Mouse (Mus musculus): ENCODE results near the gene Slc27a4. TPM values are rescaled to one million over a fixed set of nuclear protein-coding genes. Genes with fewer than 3 reads are reported as not detected.

Slc27a4 gene
- polyA plus RNA-seq, 1 experiment from 2014 or later, result 20.8 TPM

DNA sequence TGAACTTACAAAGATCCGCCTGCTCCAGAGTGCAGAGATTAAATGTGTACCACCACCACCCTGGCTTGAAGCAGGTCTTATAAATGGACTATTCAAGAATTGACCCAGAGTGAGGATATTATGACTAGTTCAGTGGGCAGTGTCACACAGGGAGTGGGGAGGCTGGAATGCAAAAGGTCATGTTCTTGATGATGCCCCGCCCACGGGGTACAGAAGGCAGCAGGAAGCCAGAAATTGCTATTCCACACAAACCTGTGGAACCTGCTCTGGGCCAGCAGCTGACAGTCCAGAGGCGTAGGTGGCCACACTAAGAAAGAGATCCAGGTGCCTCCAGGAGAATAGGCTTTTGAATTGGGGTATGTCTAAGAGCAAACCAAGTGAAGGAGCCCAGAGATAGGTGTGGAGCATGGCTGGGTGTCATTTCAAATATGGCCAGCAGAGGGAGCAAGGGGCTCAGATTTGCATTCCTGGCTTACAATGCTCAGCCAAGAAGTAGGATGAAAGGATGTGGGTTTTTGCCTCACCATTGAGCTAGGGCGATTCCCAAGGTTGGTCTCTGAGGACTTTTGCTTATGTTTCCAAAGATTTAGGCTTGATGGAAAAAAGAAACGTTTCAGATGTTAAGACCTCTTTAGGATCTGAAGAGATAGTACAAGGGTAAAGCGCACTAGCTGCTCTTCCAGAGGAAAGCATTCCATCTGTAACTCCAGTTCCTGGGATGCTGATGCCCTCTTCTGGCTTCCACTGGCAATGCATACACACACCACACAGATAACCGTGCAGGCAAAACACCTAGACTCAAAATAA lies 15.2 kb downstream of the Slc27a4 start:
- Histone ChIP-seq H3K9me3 (ENCODE audit: control insufficient read depth, low read length) (no peaks in the 10 kb centered on the region), H3K4me2 (ENCODE audit: low read depth) (no peak overlapping the region), H3K27me3 (ENCODE audit: control insufficient read depth, insufficient read depth, low read length) (no peaks in the 10 kb centered on the region), H3K36me3 (ENCODE audit: control insufficient read depth, insufficient read depth, low read length) (peaks cover 12% of the 10 kb centered on the region), H3K4me3 (ENCODE audit: low read depth, low read length) (no peak overlapping the region), H3K4me1 (ENCODE audit: control insufficient read depth, insufficient read depth, low read length) (peaks cover 12% of the 10 kb centered on the region), H3K9ac (ENCODE audit: low read length) (no peak overlapping the region), H3K27ac (ENCODE audit: low read depth, low read length) (no peak overlapping the region)
- DNase-seq (ENCODE audit: low spot score) (peak; percentile 89), ATAC-seq (ENCODE audit: insufficient read depth, low FRiP score, low TSS enrichment) (peak; percentile 33; the same call in 1 of the 2 replicates)
- WGBS, result 37% methylated on average over 8 of the region's 8 CpGs

DNA sequence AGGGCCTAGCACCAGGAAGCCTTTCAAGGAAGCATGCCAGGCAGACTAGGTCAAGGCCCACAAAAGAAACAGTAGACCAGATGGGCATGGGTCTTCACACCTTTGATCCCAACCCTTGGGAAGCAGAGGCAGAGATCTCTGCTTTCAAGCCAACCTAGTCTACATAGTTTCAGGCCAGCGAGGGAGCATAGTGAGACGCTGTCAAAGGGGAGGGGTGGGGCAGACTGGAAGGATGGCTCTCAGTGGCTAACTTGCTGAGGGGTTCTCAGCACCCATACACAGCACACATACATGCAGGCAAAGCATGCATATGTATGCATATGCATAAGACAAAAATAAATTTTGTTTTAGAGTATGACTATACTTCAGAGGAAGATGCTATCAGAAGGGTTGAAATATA lies 16.9 kb downstream of the Slc27a4 start:
- Histone ChIP-seq H3K9ac (ENCODE audit: low read length) (no peak overlapping the region), H3K9me3 (ENCODE audit: control insufficient read depth, low read length) (no peaks in the 10 kb centered on the region), H3K4me3 (ENCODE audit: low read depth, low read length) (no peak overlapping the region), H3K27ac (ENCODE audit: low read depth, low read length) (peak overlapping the region; percentile 86), H3K36me3 (ENCODE audit: control insufficient read depth, insufficient read depth, low read length) (peaks cover 7% of the 10 kb centered on the region), H3K27me3 (ENCODE audit: control insufficient read depth, insufficient read depth, low read length) (no peaks in the 10 kb centered on the region), H3K4me2 (ENCODE audit: low read depth) (peak overlapping the region; percentile 44), H3K4me1 (ENCODE audit: control insufficient read depth, insufficient read depth, low read length) (peaks cover 12% of the 10 kb centered on the region)
- DNase-seq (ENCODE audit: low spot score) (no peak), ATAC-seq (ENCODE audit: insufficient read depth, low FRiP score, low TSS enrichment) (no peak)
- WGBS, result 5% methylated on average over 2 of the region's 2 CpGs

DNA sequence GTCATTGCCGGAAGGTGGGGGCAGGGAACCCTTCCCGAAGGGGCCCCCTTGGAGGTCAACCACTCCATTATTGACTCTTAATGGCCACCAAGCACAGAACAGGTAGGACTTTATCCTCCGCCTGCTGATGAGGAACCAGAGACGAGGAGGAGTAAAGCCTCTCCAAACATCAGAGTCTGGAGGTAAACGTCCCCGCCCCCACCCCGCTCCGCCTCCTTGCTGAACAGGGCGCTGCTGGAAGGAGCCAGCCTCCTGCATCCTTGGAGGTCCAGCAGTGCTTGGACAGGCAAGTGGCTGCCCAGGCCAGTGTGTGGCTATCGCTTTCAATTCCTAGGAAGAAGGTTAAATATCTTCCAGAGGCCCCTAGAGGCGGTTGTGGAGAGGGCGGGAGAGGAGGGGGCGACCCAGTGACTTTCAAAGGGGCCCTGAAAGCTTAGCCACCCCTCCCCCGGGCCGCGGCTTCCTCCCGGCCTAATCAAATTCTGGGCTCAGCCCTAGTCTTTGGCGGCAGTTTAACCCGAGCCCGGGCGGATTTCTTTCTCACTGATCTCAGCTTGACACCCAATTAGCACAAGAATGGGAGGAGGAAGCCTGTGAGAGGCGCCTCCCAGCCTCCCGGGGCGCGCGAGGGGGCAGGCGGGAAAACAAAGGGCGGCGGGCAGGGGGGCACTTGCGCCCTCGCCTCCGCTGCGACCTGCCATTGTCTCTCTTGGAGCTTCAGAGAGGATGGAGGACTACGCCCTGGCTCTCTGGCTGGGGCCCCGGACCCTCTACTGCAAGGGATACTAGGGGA lies 17.8 kb downstream of the Slc27a4 start, which contains the start of gene Urm1:
Gene Urm1 (plus strand): TSS at position 51 of the 793 bp plus-strand sequence.
- DNase-seq (ENCODE audit: low spot score) (peak; percentile 91), ATAC-seq (ENCODE audit: insufficient read depth, low FRiP score, low TSS enrichment) (peak; percentile 74)
- H3K9me3 ChIP-seq (ENCODE audit: control insufficient read depth, low read length), result no peaks in the 10 kb centered on the region
- no peaks in the 10 kb centered on the region for H3K27me3 ChIP-seq (ENCODE audit: control insufficient read depth, insufficient read depth, low read length)
- H3K4me3 ChIP-seq (ENCODE audit: low read depth, low read length), result peak within 1 kb of the TSS; percentile 28
- under 1% methylated on average over 35 of the region's 35 CpGs for WGBS
- peaks cover 6% of the 10 kb centered on the region; the same call in 1 of the 2 replicates for H3K36me3 ChIP-seq (ENCODE audit: control insufficient read depth, insufficient read depth, low read length)
- H3K4me1 ChIP-seq (ENCODE audit: control insufficient read depth, insufficient read depth, low read length), result peaks cover 12% of the 10 kb centered on the region
- H3K27ac ChIP-seq (ENCODE audit: low read depth, low read length), result peak within 1 kb of the TSS; percentile 86
- peak within 1 kb of the TSS; percentile 52 for H3K9ac ChIP-seq (ENCODE audit: low read length)
- H3K4me2 ChIP-seq (ENCODE audit: low read depth), result peak within 1 kb of the TSS; percentile 44

DNA sequence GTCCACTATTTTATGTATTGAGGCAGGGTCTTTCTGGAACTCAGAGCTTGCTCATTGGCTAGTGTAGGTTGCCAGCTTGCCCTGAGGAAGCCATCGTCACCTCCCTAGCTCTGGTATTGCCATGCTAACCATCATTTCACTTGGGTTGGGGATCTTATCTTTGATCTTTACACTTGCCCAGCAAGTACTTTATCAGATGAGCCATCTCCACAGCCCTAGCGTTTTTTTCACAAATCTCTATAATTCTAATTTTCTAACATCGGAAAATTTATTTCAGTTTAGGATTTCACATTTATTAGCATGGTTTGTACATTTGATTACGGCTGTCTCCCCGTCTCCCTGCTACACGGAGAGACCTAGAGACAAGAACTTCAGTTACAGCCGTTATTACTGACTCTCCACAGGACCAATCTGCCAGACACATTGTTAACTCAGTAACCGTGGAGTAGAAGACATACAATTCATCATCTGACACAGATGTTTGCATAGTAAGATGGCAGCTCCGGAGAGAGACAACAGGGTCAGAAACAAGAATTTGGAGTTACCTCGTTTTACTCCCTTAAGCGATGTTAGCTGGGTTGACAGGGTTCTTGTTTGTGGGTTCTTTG lies 24.0 kb downstream of the Slc27a4 start:
- Histone ChIP-seq H3K27ac (ENCODE audit: low read depth, low read length) (peak overlapping the region; percentile 86), H3K27me3 (ENCODE audit: control insufficient read depth, insufficient read depth, low read length) (no peaks in the 10 kb centered on the region), H3K4me2 (ENCODE audit: low read depth) (peak overlapping the region; percentile 64), H3K36me3 (ENCODE audit: control insufficient read depth, insufficient read depth, low read length) (no peaks in the 10 kb centered on the region), H3K4me1 (ENCODE audit: control insufficient read depth, insufficient read depth, low read length) (peaks cover 6% of the 10 kb centered on the region), H3K9ac (ENCODE audit: low read length) (peak overlapping the region; percentile 67), H3K4me3 (ENCODE audit: low read depth, low read length) (peak overlapping the region; percentile 66), H3K9me3 (ENCODE audit: control insufficient read depth, low read length) (no peaks in the 10 kb centered on the region)
- ATAC-seq (ENCODE audit: insufficient read depth, low FRiP score, low TSS enrichment) (no peak), DNase-seq (ENCODE audit: low spot score) (no peak)
- 11% methylated on average over 11 of the region's 11 CpGs for WGBS

DNA sequence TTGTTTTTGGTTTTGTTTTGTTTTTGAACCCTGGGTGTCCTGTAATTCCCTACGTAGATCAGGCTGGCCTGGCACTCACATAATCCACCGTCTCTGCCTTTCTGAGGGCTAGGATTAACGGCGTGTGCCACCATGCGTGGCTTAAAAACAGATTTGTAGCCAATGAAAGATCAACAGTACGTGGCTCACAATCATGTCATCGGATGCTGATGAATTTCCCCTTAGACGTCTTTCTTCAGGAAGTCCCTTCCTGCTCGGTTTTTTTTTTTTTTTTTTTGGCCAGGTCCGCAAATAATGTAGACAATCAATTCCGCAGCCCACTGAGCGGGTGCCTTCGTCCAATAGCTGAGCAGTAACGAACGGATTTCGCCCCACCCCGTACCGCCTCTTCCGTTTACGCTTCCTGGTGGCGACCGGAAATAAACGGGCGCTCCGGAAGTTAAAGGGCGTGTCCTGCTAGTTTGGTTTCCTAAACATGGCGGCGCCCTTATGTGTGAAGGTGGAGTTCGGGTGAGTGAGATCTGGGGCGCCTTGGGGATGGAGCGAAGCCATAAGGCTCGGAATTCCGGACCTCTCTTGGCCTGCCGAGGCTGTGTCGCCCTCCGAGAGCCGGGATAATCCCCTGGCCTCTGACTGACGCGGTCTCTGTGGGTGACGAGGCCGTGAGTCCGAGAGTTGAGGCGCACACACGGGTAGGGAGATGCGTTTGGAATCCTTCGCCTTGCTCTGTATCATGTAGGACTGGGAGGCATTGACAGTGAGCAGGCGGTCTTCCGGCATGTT lies 24.7 kb downstream of the Slc27a4 start:
- under 1% methylated on average over 48 of the region's 48 CpGs for WGBS

DNA sequence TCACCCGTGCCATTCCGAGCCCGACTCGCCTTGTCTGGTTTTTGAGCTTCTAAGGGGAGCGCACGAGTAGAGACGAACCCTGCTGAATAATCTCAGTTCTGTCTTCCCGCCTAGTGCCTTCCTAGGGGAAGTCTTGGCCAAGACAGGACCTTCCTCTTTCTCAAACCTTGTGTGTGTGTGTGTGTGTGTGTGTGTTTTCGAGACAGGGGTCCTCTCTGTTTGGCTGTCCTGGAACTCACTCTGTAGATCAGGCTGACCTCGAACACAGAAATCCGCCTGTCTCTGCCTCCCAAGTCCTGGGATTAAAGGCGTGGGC lies 25.2 kb downstream of the Slc27a4 start:
- Histone ChIP-seq H3K4me2 (ENCODE audit: low read depth) (peak overlapping the region; percentile 64), H3K4me1 (ENCODE audit: control insufficient read depth, insufficient read depth, low read length) (peaks cover 6% of the 10 kb centered on the region), H3K36me3 (ENCODE audit: control insufficient read depth, insufficient read depth, low read length) (no peaks in the 10 kb centered on the region), H3K9me3 (ENCODE audit: control insufficient read depth, low read length) (no peaks in the 10 kb centered on the region), H3K9ac (ENCODE audit: low read length) (peak overlapping the region; percentile 67), H3K4me3 (ENCODE audit: low read depth, low read length) (peak overlapping the region; percentile 66), H3K27ac (ENCODE audit: low read depth, low read length) (no peak overlapping the region), H3K27me3 (ENCODE audit: control insufficient read depth, insufficient read depth, low read length) (no peaks in the 10 kb centered on the region)
- ATAC-seq (ENCODE audit: insufficient read depth, low FRiP score, low TSS enrichment) (no peak), DNase-seq (ENCODE audit: low spot score) (no peak)
- 4% methylated on average over 12 of the region's 12 CpGs for WGBS

More for the DNA sequence above, 24.7 kb downstream of the Slc27a4 start:
- peak overlapping the region; percentile 67 for H3K9ac ChIP-seq (ENCODE audit: low read length)
- H3K4me2 ChIP-seq (ENCODE audit: low read depth), result peak overlapping the region; percentile 64
- H3K4me3 ChIP-seq (ENCODE audit: low read depth, low read length), result peak overlapping the region; percentile 66
- H3K36me3 ChIP-seq (ENCODE audit: control insufficient read depth, insufficient read depth, low read length), result no peaks in the 10 kb centered on the region
- no peaks in the 10 kb centered on the region for H3K27me3 ChIP-seq (ENCODE audit: control insufficient read depth, insufficient read depth, low read length)
- ATAC-seq (ENCODE audit: insufficient read depth, low FRiP score, low TSS enrichment) (peak; percentile 95), DNase-seq (ENCODE audit: low spot score) (peak; percentile 96)
- H3K9me3 ChIP-seq (ENCODE audit: control insufficient read depth, low read length), result no peaks in the 10 kb centered on the region
- H3K27ac ChIP-seq (ENCODE audit: low read depth, low read length), result peak overlapping the region; percentile 86
- H3K4me1 ChIP-seq (ENCODE audit: control insufficient read depth, insufficient read depth, low read length), result peaks cover 6% of the 10 kb centered on the region

DNA sequence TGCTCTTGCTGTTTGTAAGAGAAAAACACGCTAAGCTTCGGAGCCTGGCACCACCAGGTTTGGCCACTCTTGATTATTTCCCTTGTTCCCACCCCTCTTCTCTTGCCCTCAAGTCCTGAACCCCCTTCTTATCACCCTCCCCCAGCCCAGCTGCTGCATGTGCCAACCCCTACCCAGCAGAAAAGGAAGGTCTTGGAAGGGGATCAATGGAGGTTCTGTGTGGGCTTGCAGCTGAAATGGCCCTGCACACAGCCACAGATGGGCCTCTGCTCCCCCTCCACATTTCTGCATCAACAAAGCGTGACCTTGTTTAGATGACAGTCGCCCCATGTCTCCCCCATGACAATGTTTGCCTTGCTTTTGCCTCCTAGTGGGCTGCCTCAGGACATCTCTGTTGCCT lies 28.7 kb downstream of the Slc27a4 start:
- H3K36me3 ChIP-seq (ENCODE audit: control insufficient read depth, insufficient read depth, low read length), result peaks cover 4% of the 10 kb centered on the region; the same call in 1 of the 2 replicates
- 87% methylated on average over 4 of the region's 4 CpGs for WGBS

DNA sequence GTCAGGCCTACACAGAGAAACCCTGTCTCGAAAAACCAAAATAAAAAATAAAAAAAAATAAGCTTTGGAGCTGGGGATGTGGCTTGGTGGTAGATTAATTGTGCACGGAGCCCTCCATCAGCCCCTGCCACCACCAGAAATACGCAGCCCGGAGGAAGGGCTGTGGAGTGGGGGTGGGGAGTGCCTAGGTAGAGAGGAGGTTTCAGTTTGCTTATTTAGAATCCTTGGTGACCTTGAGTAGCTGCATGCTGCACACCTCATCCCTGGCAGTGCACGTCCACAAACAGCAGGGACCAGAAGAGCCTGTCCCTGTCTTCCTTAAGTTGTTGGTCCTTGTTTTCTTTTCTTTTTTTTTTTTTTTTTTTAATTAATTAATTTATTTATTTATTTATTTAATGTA lies 31.4 kb downstream of the Slc27a4 start:
- no peak overlapping the region for H3K27ac ChIP-seq (ENCODE audit: low read depth, low read length)
- WGBS, result 97% methylated on average over 5 of the region's 5 CpGs
- peaks cover 4% of the 10 kb centered on the region; the same call in 1 of the 2 replicates for H3K36me3 ChIP-seq (ENCODE audit: control insufficient read depth, insufficient read depth, low read length)
- no peak overlapping the region for H3K4me3 ChIP-seq (ENCODE audit: low read depth, low read length)
- H3K4me1 ChIP-seq (ENCODE audit: control insufficient read depth, insufficient read depth, low read length), result peaks cover 21% of the 10 kb centered on the region
- H3K27me3 ChIP-seq (ENCODE audit: control insufficient read depth, insufficient read depth, low read length), result no peaks in the 10 kb centered on the region
- DNase-seq (ENCODE audit: low spot score) (no peak), ATAC-seq (ENCODE audit: insufficient read depth, low FRiP score, low TSS enrichment) (no peak)
- no peaks in the 10 kb centered on the region for H3K9me3 ChIP-seq (ENCODE audit: control insufficient read depth, low read length)
- no peak overlapping the region for H3K4me2 ChIP-seq (ENCODE audit: low read depth)
- H3K9ac ChIP-seq (ENCODE audit: low read length), result no peak overlapping the region

More for the DNA sequence above, 28.7 kb downstream of the Slc27a4 start:
- H3K27ac ChIP-seq (ENCODE audit: low read depth, low read length), result no peak overlapping the region
- peaks cover 14% of the 10 kb centered on the region for H3K4me1 ChIP-seq (ENCODE audit: control insufficient read depth, insufficient read depth, low read length)
- no peak overlapping the region for H3K4me2 ChIP-seq (ENCODE audit: low read depth)
- no peaks in the 10 kb centered on the region for H3K9me3 ChIP-seq (ENCODE audit: control insufficient read depth, low read length)
- no peak for DNase-seq (ENCODE audit: low spot score)
- H3K27me3 ChIP-seq (ENCODE audit: control insufficient read depth, insufficient read depth, low read length), result no peaks in the 10 kb centered on the region
- no peak overlapping the region for H3K9ac ChIP-seq (ENCODE audit: low read length)
- no peak overlapping the region for H3K4me3 ChIP-seq (ENCODE audit: low read depth, low read length)
- ATAC-seq (ENCODE audit: insufficient read depth, low FRiP score, low TSS enrichment), result no peak

Measured in neural tube, embryonic 11.5 days (tissue).